Mouse (Mus musculus): ENCODE measurements at regions not wholly inside any gene's neighbourhood (a gene's known extent, or its start where the extent isn't known, plus 50 kb on each side); places are given as distances from the start of the nearest gene placed in this dataset.

DNA sequence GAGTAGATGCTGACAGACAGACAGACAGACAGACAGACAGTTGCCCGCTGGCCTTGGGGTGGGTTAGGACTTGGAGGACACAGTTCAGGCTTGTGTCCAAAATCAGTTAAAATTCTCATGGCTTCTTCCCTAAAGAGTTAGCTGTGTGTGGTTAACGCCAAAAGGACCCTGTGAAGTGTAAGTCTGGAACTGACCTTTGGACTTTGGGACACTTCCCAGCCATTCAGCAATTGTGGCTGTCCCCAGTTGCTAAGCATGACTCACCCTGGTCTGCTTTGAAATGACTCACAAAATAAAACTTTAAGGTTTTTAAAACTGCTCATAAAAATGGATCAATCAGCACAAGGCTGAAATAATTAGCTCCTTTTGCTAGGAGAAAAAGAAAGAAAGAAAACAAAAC is 220.5 kb upstream of the Vstm2b start:
- no peak for DNase-seq

DNA sequence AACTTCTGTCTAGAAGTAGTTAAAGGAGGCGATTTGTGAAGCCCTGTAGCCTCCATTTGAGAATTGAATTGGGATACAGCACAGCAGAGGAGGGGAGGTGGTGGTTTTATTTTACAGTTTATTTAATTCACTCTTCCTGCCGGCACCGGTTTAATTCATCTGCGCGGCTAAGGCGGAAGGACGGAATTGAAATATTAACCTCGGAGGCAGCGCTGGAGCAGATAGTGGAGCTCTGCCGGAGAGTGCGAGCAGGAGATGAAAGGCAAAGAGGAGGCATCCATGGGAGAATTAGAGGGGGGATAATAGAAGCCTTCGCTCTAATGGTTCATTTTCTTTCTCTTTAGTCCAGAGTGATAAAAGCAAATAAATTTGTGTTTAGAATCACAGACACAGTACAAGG is 217.6 kb upstream of the Vstm2b start:
- no peak for DNase-seq

DNA sequence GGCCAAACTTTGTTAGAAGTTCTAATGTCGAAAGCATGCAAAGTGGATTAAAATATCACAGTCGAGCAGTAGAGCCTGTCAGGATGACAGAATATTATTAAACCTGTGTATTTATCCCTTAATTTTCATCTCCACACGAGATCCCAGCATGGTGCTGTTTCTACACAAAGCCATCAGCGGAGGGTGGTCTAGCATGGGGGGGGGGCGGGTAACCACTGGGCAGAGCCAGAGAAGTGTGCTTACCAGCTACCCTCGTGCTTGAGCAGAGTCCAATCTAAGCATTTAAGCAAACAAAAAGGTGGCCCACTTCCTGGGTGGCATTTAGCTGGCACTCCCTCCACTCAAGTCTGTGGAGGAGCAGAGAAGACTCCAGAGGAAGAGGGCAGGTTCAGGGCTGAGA is 217.1 kb upstream of the Vstm2b start:
- DNase-seq = no peak

DNA sequence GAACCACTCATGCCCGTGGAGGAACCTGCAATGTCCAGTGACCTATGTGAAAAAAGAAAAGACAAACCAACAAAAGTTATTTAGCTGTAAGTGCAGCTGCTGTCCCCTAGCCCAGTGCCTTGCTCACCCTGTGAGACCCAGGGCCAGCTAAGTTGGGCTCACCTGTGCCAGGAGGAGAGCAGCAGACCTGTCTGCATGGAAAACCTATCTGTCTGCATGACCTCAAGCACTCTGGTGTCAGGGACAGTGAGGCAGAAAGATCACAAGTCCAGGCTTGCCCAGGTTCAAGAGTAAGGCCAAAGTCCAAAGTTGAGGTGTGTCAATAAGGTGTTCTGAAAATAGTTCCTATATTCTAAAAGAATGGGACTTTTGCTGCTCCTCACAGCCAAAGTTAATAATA is 215.0 kb upstream of the Vstm2b start:
- no peak for DNase-seq

DNA sequence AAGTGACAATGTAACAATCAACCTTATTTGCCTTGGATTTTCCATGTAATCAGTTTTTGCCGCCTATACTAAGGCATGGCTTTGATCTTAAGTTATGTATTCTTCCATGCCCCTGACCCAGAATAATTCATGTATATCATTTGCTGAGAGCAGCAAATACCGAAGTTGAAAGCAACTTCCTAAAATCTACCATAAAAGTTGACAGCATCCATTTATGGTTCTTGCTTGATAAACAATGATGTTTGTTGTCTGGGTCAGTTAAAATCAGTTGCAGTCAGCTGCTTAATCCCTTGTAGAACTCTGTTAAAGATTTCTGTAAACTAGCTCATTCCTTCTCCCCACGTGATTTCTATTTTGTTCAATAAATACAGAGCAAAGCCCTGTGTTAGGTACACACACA is 214.5 kb upstream of the Vstm2b start:
- no peak for DNase-seq

DNA sequence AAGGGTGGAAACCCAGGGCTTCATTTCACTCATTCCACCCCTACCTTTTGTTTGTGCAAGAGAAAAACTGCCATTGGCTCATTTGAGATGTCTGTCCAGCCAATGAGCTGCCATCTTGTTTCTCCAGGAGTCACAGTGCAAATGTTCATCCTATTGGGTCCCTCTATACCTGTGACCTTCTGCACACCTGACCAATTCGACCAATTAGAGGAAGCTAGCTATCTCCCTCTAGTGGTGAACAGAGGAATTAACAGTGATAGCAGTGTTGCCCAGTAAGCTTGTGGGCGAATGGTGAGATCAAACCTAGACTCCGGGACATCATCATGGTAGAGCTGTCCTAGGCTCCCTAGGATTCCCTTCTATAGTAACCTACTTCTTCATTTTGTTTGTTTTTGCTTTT is 211.1 kb upstream of the Vstm2b start:
- DNase-seq = no peak

DNA sequence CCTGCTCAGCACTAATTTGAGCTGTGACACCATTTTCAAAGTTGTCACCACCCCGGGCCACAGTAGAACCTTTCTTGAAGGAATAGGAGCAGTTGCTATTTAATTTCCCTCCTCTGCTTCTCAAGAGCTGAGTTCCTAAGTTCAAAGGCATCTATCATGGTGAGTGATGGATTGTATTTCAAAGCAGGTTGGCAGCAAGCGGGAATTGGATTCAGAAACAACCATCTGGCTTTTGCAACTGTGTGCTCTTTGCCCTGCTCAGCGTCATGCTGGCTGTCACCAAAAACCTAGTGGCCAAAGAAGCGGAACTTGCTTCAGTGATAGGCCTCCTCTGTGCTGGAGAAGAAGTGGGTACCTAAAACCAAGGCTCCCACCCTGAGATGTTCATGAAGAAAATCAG is 209.6 kb upstream of the Vstm2b start:
- no peak for DNase-seq

DNA sequence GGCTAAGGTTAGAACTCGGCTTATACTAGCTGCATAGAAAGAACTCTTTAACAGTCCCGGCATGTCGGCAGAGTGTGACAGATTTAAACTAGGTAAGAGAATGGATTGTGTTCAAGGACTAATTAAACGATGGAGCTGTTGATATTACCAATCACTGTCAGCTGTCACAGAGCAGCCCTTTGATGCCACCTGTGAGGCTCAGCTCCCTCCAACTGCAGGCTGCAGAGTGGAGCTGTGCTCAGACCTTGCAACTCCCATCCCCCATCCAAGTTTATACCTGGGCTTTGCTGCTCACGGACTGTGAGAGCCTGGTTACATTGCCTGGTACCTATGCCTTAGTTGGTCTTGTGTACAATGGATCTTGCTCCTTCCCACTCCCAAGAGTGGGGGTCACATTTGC is 204.4 kb upstream of the Vstm2b start:
- DNase-seq = no peak

DNA sequence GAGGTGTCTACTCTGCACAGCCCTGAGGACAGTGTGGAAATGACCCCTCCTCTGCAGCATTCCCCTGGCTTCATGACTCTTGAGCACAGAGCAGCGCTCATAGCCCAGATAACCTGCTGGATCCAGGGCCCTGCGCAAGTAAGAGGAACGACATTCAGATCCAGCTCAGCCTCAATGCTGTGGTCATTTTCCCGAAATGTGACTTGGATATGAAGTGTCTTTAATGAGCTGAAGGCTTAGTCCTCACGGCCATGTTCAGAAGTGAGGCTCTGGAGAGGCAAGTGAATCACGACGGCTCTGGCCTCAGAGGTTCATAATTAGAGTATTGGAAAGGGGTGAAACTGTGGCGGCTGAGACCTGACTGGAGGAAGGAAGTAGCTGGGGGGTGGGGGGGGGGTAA is 200.6 kb upstream of the Vstm2b start:
- no peak for DNase-seq

DNA sequence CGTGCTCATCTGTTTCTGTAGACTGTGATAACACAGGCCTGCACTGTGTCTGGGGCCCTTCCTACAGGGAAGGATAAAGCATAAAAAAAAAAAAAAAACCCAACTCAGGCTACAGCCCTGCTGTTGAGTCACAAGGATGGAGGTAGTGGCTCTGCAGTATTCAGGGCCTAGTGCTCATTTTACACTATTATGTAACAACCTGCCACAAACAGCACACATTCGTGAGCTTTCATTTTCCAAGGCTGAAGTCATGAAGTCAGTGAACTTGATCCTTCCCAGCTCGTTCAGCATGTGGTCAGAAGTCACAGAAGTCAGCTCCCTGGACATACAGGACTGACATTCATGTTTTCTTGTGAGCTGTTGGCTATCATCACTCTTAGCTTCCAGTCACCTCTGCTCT is 199.8 kb upstream of the Vstm2b start:
- DNase-seq = no peak

DNA sequence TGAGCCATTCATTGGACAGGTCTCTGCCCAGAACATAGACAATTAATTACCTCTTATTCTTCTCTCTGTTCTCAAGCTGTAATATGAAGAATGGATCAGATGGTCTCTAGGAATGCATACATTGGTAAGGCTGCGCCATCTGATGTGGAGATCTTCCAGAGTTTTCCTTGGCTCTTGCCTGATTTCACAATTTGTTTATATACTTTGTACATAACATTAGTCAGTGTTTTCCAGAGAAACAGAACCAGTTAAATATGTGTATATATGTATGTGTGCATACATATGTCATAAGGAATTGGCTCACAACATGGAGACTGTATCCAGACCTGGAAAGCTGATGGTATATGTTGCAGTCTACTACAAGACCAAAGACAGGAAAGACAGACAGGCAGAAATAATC is 198.5 kb upstream of the Vstm2b start:
- no peak for DNase-seq

DNA sequence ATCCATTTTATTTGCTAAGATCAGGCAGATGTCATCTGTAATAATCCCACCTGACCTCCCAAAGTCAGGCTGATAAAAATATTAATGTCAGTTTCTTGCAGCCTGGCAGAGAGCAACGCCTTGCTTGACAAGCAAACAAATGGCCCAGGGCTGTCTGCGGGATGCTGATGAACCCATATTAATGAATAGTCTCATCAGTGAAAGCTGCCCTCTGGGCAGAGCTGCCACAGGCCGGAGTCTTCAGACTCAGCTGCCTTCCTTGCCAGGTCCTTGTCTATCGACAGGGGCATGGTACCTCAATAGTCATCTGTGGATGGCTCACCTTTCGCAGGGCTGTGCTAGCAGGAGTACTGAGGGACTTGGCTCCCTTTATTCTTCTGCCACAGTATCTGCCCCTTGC is 197.5 kb upstream of the Vstm2b start:
- no peak for DNase-seq

DNA sequence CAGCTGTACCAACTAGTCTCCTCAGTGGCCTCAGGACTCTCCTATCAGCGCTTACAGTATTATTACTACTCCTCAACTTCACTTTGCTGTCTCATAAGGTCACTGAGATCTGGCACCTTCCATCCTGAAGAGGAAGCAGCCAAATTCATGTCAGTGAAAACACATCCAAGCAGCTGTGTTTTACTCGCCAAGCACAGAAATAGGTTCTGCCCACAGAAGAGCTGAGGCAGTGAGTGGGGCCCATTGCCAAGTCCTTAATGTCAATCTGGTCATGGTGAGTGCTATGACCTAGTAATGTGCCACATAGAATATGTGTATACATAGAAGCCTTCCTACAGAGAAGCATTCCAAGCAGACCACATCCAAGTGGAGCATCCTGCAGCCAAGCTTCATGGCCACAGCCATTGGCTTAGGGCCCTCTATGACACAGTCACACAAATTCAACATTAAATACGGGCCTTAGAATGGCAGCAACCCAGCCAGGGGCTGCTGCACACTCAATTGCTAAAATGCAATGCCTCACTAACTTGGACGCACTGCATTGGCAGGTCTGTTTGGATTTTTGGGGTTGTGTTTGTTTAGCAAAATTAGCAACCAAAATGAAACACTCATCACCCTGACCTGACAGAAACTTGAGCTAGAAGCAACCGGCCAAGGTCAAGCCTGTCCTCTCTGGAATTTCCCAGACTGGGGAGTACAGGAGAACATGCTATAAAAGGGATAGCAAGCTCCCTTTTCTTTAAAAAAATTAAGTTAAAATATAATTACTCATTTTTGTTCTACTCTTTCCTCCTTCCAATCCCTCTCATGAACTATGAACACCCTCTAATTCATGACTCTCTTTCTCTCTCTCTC is 195.7 kb upstream of the Vstm2b start:
- peak; percentile 6 for DNase-seq

DNA sequence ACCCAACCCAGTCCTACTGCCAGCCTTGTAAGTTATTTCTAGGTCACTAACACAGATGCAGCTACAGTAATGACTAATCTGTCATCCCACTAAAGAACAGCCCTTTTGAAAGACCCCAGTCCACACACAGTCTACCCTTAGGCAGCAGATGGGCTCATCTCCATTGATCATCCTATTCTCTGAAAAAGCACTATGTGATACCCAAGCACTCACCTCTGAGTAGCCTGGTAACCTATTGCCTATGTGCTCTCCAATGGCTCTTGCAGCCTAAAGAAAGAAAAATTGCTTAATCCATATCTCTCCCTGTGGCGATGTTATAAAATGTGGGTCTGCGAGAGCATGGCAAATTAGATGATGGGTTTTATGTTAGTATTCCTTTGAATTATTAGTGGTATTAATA is 189.9 kb upstream of the Vstm2b start:
- DNase-seq = no peak

DNA sequence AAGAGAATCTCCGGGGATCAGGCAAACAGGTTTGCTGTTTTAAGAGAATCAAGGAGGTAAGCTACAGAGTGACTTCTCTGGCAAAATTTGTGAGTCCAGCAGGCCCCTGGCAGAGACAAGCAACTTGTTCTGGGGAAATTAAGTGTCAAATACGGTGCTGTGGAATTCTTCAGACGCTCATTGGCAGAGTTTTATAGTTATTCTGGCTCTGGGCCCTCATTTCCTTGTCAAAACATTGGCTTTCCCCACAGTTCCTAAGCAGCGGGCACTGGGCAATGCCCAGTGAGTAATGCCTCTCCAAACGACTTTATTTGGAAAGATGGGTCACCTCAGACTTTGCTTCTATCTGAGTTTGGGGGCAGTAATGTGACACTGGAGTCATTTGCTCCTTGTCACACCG is 180.1 kb upstream of the Vstm2b start:
- DNase-seq = peak; percentile 4

DNA sequence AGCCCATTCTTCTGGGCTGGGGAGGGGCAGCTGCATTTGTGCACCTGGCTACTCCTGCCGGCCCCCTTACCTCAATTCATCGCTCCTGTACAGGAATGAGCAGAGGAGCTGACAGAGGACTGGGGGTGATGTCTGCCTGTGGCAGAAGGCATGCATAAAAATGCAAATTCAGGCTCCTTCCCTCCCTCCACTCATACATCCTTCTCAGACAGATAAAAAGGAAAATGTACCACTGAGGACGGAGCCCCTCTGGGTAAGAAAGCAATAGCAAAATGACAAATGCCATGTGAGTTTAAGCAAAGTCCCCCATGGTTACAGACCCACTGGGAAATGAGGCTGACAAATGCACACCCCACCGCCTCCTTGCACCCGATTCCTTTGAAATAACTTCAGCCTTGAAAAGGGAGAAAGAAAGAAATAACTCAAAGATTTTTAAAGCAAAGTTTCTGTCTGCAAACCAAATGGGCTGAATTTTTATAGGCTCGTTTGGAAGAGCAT is 161.1 kb upstream of the Vstm2b start:
- no peak for DNase-seq

DNA sequence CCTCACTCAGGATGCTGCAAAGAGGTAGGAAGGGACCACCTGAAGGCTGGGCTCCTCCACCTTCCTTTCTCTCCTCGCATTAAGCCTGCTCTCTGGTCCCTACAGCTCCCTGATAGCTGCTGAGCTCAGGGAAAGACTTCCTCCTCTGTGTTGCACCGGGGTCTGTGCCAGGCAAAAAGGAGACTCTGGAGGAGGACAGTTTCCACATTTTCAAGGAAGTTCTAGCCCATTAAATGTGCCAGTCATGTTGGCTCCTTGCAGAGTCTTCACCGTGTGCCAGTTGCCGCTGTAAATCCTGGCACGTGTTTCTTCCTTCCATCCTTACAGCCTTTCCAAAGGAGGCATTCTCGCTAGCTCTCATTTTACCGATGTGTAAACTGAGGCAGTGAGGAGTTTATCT is 160.6 kb upstream of the Vstm2b start:
- no peak for DNase-seq

DNA sequence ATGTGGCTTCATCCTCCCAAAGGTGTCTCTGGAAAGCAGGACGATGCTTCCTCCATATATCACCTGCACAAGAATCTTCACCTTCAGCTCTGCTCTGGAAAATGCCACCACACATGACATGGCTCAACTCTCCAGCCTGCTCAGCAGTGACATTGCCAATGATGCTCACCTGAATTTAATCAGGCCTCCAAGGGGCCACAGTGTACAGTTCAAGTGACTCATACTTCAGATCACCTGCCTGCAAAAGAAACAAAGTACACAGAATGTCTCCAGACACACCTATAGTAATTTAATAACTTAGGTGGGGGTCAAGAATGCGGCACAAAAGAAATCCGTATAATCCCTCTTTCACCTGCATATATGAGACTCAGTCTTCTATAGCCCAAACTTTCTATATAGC is 160.0 kb upstream of the Vstm2b start:
- no peak for DNase-seq

DNA sequence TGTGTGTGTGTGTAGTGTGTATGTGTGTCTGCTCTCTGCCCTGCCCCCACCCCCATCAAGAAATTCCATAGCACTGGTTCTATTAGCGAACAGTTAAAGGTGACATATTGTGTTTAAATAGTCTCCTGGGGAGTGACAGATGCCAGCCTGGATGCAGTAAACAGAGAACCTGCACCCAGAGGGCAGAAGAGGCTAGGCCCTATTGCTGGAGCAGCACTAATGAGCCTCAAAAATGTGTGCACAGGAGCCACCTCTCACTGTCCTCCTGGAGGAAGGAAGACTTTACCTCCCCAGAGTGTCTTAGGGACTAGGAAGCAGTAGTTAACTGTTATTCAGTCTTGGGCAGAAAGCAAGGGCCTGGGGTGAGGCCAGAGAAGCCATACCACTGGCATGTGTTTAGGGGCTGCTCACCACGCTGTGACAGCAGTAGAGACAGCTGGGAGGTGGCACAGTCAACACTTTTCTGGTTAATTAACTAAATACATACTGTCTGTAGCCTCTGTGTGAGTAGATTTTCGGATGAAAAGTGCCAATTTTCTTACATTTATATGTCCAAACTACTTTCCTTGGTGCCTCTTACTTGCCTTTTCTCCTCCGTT is 155.5 kb upstream of the Vstm2b start:
- DNase-seq = no peak

DNA sequence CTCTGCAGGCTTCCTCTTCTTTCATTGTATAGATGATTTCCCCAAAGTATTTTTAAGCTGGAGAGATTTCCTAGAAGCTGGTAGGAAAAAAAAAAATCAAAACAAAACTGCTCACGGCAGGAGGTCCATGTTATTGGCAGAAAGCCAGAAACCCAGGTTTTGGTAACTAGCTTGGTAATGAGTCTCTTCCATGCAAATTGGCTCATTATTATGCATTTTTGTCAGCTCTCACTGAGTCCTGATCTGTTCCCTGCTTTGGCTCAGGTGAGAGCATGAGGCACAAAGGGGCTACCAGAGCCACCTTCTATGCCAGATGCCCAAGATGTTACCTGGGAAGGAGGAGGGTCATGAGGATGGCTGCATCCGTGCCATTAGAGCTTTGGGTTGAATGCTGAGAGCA is 146.3 kb upstream of the Vstm2b start:
- DNase-seq = no peak

DNA sequence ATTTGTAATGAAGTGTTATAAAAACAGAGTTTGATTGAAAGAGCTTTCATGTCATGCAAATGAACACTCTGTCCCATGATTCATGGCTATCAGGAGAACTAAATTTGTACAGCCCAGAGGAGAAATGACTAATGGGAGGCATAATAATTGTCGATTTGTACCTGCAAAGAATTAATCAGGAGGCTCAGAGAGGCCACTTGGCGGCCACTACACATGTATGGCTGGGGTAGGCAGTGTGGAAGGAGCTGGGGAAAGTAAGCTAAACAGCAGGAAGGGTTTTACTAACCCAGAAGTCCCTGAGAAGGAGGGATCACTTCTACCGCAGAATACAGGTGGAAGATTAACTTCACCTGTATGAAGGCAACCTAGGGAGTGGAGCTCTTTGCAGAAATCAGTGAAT is 145.9 kb upstream of the Vstm2b start:
- DNase-seq = no peak

DNA sequence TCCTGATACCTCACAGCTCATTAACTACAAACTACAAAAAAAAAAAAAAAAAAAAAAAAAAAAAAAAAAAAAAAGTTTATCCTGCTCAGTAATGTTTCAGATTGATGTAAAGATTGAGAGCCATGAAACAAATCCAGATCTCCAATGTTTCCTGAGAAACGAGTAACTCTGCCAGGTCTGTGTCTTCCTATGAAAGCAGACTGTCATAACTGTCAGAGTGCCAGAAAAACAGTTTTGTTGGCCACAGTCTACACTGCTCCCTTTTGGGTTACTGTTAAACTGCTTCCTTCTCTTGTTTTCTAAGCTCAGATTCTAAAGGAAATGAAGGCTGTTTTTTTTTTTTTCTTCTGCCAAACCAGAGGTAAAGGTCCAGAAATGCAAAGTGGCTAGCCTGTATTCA is 144.6 kb upstream of the Vstm2b start:
- no peak for DNase-seq

DNA sequence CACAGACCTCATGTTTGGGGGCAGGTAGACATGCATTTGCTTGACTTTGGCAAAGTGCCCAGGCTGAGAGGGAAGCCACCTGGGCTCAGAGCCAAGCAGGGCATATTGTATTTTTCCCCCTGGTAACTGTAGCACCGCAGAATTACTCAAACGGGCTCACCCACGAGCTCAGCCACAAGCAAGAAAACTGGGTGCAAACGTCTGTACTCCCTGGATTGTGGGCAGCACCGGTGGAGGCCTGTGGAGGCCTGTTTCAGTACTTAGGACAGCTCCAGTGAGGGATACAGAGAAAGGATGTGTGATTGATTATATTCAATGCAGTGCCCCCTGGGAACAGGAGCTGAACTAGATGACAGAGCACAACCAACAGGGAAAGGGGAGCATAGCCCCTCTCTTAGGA is 135.6 kb upstream of the Vstm2b start:
- no peak for DNase-seq

DNA sequence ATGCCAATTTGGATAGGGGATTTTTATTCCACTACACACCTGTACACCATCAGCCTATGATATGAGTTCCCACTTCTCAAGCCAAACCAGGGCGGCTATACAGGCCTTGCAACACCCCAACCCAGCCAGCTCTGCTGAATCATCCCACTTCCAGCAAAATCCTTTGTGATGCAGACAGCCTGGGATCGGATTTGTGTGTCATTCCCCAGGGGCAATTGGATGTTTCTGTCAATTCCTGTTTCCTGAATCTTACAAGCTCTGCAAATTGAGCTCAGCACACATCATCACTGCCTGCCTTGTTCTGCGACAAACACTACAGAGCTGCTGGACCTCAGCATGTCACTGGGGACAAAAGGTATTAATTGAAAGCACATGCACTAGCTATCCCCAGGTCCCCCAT is 132.0 kb upstream of the Vstm2b start:
- DNase-seq = no peak

DNA sequence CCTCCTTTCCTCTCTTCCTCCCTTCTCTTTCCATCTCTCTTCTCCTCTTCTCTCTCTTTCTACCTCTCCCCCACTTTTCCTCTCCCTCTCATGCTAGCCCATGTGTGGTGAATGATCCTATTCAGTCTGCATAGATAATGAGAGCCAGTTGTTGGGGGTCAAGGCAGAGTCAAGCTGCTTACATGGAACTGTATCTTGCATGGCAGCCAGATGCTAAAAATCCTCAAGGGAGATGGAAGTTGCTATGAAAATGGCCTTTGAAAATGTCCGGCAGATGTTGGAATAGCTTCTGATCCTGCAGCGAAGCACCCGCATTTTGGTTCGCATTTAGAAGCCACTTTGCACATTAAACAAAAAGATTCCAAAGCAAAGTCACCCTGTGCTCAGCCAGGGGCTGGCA is 121.9 kb upstream of the Vstm2b start:
- no peak for DNase-seq
